Mouse (Mus musculus) hindbrain, embryonic 15.5 days (tissue): ENCODE measurements around the gene A530084C06Rik. TPM values are rescaled to one million over a fixed set of nuclear protein-coding genes. Genes with fewer than 3 reads are reported as not detected.

Source experiments
- ATAC-seq: fragments of 200-750 bp; cut with Nextera tagmentation; 2 replicates; pipeline ENCODE4 v1.8.0; 2017; ENCODE audit warnings: low read depth, moderate number of reproducible peaks, moderate TSS enrichment; ENCODE audit not compliant: low FRiP score
- H3K27ac ChIP-seq: fragments of 300-500 bp; sonication (generic); replicated peaks from 2 replicates; pipeline ENCODE4 v1.5.1; 2015; ENCODE audit warnings: mild to moderate bottlenecking, inconsistent platforms
- H3K27me3 ChIP-seq: fragments of 300-500 bp; sonication (generic); 2 replicates; pipeline ENCODE4 v1.6.1; 2015; ENCODE audit warnings: control low read depth, inconsistent platforms
- H3K36me3 ChIP-seq: fragments of 300-500 bp; sonication (generic); 2 replicates; pipeline ENCODE4 v1.6.1; 2015; ENCODE audit warnings: control low read depth, inconsistent platforms
- H3K4me1 ChIP-seq: fragments of 300-500 bp; sonication (generic); replicated peaks from 2 replicates; pipeline ENCODE4 v1.6.1; 2015; ENCODE audit warnings: control low read depth, inconsistent platforms
- H3K4me2 ChIP-seq: fragments of 300-500 bp; sonication (generic); 2 replicates; pipeline ENCODE4 v1.6.1; 2015; ENCODE audit warnings: moderate library complexity, mild to moderate bottlenecking, inconsistent platforms
- H3K4me3 ChIP-seq: fragments of 300-500 bp; sonication (generic); 2 replicates; pipeline ENCODE4 v1.5.1; 2015; ENCODE audit warnings: mild to moderate bottlenecking, inconsistent platforms
- H3K9ac ChIP-seq: fragments of 300-500 bp; sonication (generic); 2 replicates; pipeline ENCODE4 v1.6.1; 2015; ENCODE audit warnings: inconsistent platforms
- H3K9me3 ChIP-seq: fragments of 300-500 bp; sonication (generic); 2 replicates; pipeline ENCODE4 v1.6.1; 2016; ENCODE audit warnings: control low read depth, inconsistent platforms
- WGBS: fragments of 180-500 bp; shearing (Covaris S2); methylation state at CpG from one replicate; pipeline ENCODE4 v1.1.7; 2015; 5-methylcytosine and 5-hydroxymethylcytosine counted together
- polyA plus RNA-seq: library from polyadenylated mRNA; unstranded; fragments of >200 nt; fragmentation: Nextera tagmentation; extraction: Ambion mirVana; gene quantifications from 2 replicates; pipeline ENCODE4 v1.2.1, GENCODE M21; 2015

The A530084C06Rik gene
- polyA plus RNA-seq, 1 experiment from 2014 or later: not detected

DNA sequence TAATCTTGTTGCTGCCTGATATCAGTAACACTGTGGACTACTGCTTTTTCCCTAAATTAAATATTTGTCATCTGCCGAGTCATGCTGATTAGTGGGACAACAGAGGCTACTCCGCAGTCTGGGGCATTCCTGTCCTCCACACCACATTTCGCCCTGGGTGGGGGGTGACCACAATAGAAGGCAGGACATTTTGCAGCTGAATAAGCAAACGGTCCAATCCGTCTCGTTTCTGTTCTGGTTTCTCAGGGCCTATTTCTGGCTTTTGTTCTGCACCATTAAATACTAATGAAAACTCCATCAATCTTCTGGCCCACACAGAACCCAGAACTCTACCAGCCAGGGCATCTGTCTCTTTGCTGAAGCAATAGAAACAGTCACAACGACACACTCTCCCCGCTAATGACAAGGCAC lies 27.5 kb downstream of the A530084C06Rik start:
- no peak overlapping the region for H3K4me3 ChIP-seq
- H3K4me2 ChIP-seq: no peak overlapping the region
- peaks cover 12% of the 10 kb centered on the region; the same call in 1 of the 2 replicates for H3K27me3 ChIP-seq
- no peaks in the 10 kb centered on the region for H3K9me3 ChIP-seq
- no peak for ATAC-seq
- H3K9ac ChIP-seq: no peak overlapping the region
- H3K4me1 ChIP-seq: 0 out of 2 replicates have a peak, but pooled peaks cover 2% of the 10 kb centered on the region
- 12% methylated on average over 8 of the region's 8 CpGs for WGBS
- no peak overlapping the region for H3K27ac ChIP-seq
- H3K36me3 ChIP-seq: no peaks in the 10 kb centered on the region

GRCm38 (mm10) chr13:31531186-31531585 lies 27.9 kb downstream of the A530084C06Rik start:
- Histone ChIP-seq H3K9me3 (no peaks in the 10 kb centered on the region), H3K4me1 (0 out of 2 replicates have a peak, but pooled peaks cover 2% of the 10 kb centered on the region), H3K36me3 (no peaks in the 10 kb centered on the region), H3K27ac (no peak overlapping the region), H3K4me3 (no peak overlapping the region), H3K4me2 (no peak overlapping the region), H3K27me3 (peaks cover 12% of the 10 kb centered on the region; the same call in 1 of the 2 replicates), H3K9ac (no peak overlapping the region)
- WGBS: 77% methylated on average over 5 of the region's 5 CpGs
- ATAC-seq: no peak

DNA sequence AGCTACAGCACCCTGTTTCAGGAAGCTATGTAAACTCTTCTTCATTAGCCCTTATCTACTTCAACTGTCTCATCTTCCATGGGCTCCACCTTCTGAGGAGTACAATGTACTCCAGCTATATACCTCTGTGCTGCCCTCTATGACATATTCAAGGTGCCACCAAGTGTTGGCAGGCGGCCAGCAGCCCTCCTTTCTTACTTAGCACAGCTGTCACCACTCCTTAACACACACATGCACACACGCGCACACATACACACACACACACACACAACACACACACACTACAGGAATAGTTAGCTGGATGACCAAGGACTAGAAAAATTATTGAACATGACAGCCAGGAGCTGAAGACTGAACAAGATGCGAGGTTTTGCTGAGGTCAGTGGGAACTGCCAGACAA lies 34.2 kb downstream of the A530084C06Rik start:
- Histone ChIP-seq H3K27ac (no peak overlapping the region), H3K4me2 (no peak overlapping the region), H3K4me1 (no peaks in the 10 kb centered on the region), H3K9ac (no peak overlapping the region), H3K27me3 (peaks cover 6% of the 10 kb centered on the region; the same call in 1 of the 2 replicates), H3K36me3 (no peaks in the 10 kb centered on the region), H3K4me3 (no peak overlapping the region), H3K9me3 (no peaks in the 10 kb centered on the region)
- no peak for ATAC-seq
- WGBS: 90% methylated on average over 4 of the region's 4 CpGs

DNA sequence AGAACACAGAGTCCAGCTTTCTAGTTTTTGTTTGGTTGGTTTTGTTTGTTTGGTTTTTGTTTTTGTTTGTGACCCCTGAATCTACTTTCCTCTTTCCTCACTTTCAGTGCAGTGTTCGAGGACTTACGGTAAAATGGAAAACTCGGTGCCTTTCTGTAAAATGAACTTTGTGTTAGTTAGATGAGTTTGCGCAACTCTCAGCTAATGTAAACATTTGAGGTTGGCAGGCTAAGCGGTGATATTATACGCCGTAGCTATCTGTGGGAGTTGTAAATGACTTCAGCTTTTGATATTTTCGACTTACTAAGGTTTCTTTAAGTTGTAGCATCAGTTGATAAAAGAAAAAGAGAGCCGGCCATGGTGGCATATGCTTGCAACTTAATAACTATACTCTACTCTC lies 40.2 kb downstream of the A530084C06Rik start:
- no peaks in the 10 kb centered on the region for H3K9me3 ChIP-seq
- H3K4me2 ChIP-seq: no peak overlapping the region
- H3K4me3 ChIP-seq: no peak overlapping the region
- H3K27ac ChIP-seq: no peak overlapping the region
- no peaks in the 10 kb centered on the region for H3K4me1 ChIP-seq
- no peak overlapping the region for H3K9ac ChIP-seq
- H3K27me3 ChIP-seq: no peaks in the 10 kb centered on the region
- ATAC-seq: no peak
- H3K36me3 ChIP-seq: no peaks in the 10 kb centered on the region
- WGBS: 92% methylated on average over 9 of the region's 9 CpGs

DNA sequence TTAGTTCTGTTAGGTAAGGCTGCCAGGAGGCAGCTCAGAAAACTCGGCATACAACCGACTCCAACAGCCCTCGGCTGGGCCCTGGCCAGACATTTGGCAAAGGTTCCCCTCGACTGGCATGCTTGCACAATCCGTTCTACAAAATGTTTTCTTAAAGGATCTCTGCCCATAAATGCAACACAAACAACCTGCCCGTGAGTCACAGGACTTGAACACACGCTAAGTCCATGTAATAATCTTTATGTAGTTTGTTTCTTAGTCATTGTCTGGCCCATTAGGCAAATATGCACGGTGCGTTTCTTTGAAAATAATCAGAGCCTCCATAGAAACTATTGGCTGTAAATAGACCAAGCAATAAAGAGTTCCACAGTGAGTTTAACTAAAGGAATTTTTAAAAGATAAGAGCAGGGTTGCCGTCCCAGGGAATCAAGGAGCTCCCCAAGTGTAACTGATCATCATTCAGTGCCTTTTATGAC lies 40.7 kb downstream of the A530084C06Rik start:
- 53% methylated on average over 10 of the region's 10 CpGs for WGBS

DNA sequence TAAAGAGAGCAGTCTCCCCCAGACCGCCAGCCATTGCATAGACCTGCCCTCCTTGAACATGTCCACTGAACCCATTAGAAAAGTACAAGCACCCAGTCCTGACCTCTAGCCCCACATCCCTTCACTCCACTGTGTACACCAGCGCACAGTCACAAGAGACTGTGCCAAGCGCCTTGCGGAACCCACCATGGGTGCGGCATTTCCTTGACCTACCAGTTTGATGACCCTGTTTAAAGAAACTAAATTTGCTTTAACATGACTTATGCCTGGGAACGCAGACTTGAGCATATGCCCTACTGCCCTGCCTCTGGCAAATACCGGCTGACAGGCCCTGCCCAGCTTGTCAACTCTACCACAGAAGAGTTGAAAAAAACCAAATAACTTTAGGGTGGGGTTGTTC lies 43.9 kb downstream of the A530084C06Rik start:
- no peaks in the 10 kb centered on the region for H3K4me1 ChIP-seq
- ATAC-seq: no peak
- WGBS: 93% methylated on average over 7 of the region's 7 CpGs

More for the DNA sequence above, 40.7 kb downstream of the A530084C06Rik start:
- Histone ChIP-seq H3K36me3 (no peaks in the 10 kb centered on the region), H3K27ac (no peak overlapping the region), H3K4me2 (no peak overlapping the region), H3K4me1 (no peaks in the 10 kb centered on the region), H3K9ac (no peak overlapping the region), H3K4me3 (no peak overlapping the region), H3K27me3 (no peaks in the 10 kb centered on the region), H3K9me3 (no peaks in the 10 kb centered on the region)
- ATAC-seq: no peak

DNA sequence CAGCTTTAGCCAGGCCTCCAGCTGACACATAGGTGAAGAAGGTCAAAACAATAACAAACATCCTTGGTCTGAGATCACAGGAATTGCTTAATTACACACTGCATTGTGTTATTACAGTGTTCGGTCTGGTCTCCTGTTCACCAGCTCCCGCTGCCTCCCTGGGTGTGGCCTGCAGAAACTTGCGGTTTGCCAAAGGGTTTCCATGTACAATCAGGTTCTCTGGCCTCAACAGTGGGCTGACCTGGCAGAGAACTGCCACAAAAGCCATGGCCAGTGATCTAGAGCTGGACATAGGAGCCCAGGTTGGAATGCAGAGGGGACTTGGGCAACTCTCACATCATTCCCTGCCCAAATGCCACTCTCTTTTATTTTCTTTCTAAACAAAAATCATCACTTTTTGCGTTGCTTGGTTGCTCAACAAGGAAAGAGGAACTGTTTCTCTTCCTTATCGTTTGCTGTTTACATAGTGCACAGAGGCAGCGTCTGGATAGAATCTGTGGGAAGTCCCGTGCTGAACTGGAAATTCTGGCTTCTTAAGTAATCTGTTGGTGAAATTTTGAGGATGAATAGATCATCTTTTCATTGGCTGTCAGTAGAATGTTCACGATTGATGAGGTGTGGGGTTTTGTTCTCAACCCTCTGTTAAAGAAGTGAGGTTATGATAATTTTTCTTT lies 52.5 kb downstream of the A530084C06Rik start:
- ATAC-seq: no peak
- H3K36me3 ChIP-seq: no peaks in the 10 kb centered on the region
- no peak overlapping the region for H3K27ac ChIP-seq
- no peaks in the 10 kb centered on the region for H3K27me3 ChIP-seq
- no peak overlapping the region for H3K4me2 ChIP-seq
- no peaks in the 10 kb centered on the region for H3K4me1 ChIP-seq
- 80% methylated on average over 8 of the region's 8 CpGs for WGBS
- no peak overlapping the region for H3K4me3 ChIP-seq
- no peaks in the 10 kb centered on the region for H3K9me3 ChIP-seq
- H3K9ac ChIP-seq: no peak overlapping the region

More for the DNA sequence above, 43.9 kb downstream of the A530084C06Rik start:
- H3K9ac ChIP-seq: no peak overlapping the region
- no peak overlapping the region for H3K4me2 ChIP-seq
- H3K27ac ChIP-seq: no peak overlapping the region
- H3K27me3 ChIP-seq: no peaks in the 10 kb centered on the region
- H3K4me3 ChIP-seq: no peak overlapping the region
- no peaks in the 10 kb centered on the region for H3K36me3 ChIP-seq
- H3K9me3 ChIP-seq: no peaks in the 10 kb centered on the region

Other genes with a start within 250 kb of the A530084C06Rik start
- 2.0 and 2.4 TPM in 2 replicates for gene Foxq1, start 3.2 kb downstream of the A530084C06Rik start, polyA plus RNA-seq
- 5.2 and 5.5 TPM in 2 replicates for gene Foxf2, start 66.5 kb upstream of the A530084C06Rik start, polyA plus RNA-seq
- gene Foxc1, start 247.3 kb upstream of the A530084C06Rik start, polyA plus RNA-seq: 1.4 and 2.0 TPM in 2 replicates